Mouse (Mus musculus) heart, embryonic 16.5 days (tissue): ENCODE results near the gene Gm47189. TPM values are rescaled to one million over a fixed set of nuclear protein-coding genes. Genes with fewer than 3 reads are reported as not detected.
"Not testable (repeated sequence)": the region's sequence is repeated elsewhere in the genome, so short reads cannot be mapped to it uniquely, and the experiment has no call there.

ENCODE experiments used
- ATAC-seq: fragments of 200-750 bp; cut with Nextera tagmentation; replicated peaks from 2 replicates; pipeline ENCODE4 v1.8.0; 2017; ENCODE audit warnings: moderate number of reproducible peaks; ENCODE audit not compliant: insufficient read depth, low FRiP score; ENCODE audit errors: extremely low read depth
- H3K27ac ChIP-seq: fragments of 300-500 bp; sonication (generic); 2 replicates; pipeline ENCODE4 v1.5.1; 2014; ENCODE audit warnings: mild to moderate bottlenecking, low read length, control low read depth, moderate library complexity
- H3K27me3 ChIP-seq: fragments of 300-500 bp; sonication (generic); 2 replicates; pipeline ENCODE4 v1.6.1; 2014; ENCODE audit warnings: low read length, mixed read lengths; ENCODE audit not compliant: control insufficient read depth, insufficient read depth
- H3K36me3 ChIP-seq: fragments of 300-500 bp; sonication (generic); 2 replicates; pipeline ENCODE4 v1.6.1; 2014; ENCODE audit not compliant: control insufficient read depth, insufficient read depth
- H3K4me1 ChIP-seq: fragments of 300-500 bp; sonication (generic); 2 replicates; pipeline ENCODE4 v1.6.1; 2014; ENCODE audit warnings: low read length, mixed read lengths; ENCODE audit not compliant: control insufficient read depth, insufficient read depth
- H3K4me2 ChIP-seq: fragments of 300-500 bp; sonication (generic); 2 replicates; pipeline ENCODE4 v1.6.1; 2014; ENCODE audit warnings: low read depth, mild to moderate bottlenecking, control low read depth, low read length
- H3K4me3 ChIP-seq: fragments of 300-500 bp; sonication (generic); 2 replicates; pipeline ENCODE4 v1.5.1; 2014; ENCODE audit warnings: mild to moderate bottlenecking, control low read depth, low read length
- H3K9ac ChIP-seq: fragments of 300-500 bp; sonication (generic); 2 replicates; pipeline ENCODE4 v1.6.1; 2014; ENCODE audit warnings: low read length, control low read depth
- H3K9me3 ChIP-seq: fragments of 300-500 bp; sonication (generic); replicated peaks from 2 replicates; pipeline ENCODE4 v1.6.1; 2016; ENCODE audit warnings: low read length; ENCODE audit not compliant: control insufficient read depth
- WGBS: fragments of 180-500 bp; shearing (Covaris S2); extraction: QIAGEN DNeasy Blood & Tissue Kit; methylation state at CpG from one replicate; pipeline ENCODE4 v1.1.7; 2014; 5-methylcytosine and 5-hydroxymethylcytosine counted together
- polyA plus RNA-seq: library from polyadenylated mRNA; unstranded; fragments of >200 nt; fragmentation: Nextera tagmentation; extraction: Ambion mirVana; gene quantifications from 2 replicates; pipeline ENCODE4 v1.2.1, GENCODE M21; 2015

The Gm47189 gene
- not detected in 2 replicates for polyA plus RNA-seq

GRCm38 (mm10) chr14:41772341-41772740 lies at the start of gene Gm47189:
TSS of gene Gm47189 (minus strand) at chr14:41772441.
- H3K4me3 ChIP-seq, H3K36me3 ChIP-seq, H3K4me2 ChIP-seq, H3K9me3 ChIP-seq, ATAC-seq, H3K27me3 ChIP-seq, H3K9ac ChIP-seq, H3K4me1 ChIP-seq, H3K27ac ChIP-seq: not testable (repeated sequence)

GRCm38 (mm10) chr14:41755931-41756330 lies 16.3 kb downstream of the Gm47189 start:
- 78% methylated on average over 2 of the region's 3 CpGs for WGBS
- H3K4me1 ChIP-seq, H3K9ac ChIP-seq, H3K36me3 ChIP-seq, H3K4me2 ChIP-seq, H3K27me3 ChIP-seq, H3K4me3 ChIP-seq, H3K27ac ChIP-seq, H3K9me3 ChIP-seq, ATAC-seq: not testable (repeated sequence)

DNA sequence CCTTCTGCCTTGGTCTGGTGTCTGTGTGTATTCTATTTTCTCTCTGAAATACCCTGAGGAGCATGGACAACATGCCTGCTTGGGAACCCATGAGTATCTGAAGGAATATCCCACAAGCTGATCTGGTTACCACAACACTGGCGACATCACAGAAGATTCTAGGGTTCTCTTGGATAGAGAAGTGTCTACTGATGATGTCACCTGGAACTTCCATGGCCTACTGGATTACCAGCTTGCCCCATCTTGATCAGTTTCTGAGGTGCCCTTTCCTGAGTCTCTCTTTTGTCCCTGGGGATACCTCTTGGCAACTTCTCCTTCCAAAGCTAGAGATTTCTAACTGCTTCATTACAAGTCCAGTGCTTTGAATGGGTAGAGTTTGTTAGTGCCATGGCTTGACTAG lies 21.7 kb downstream of the Gm47189 start, which contains the start of gene Gm7929:
Gene Gm7929 (minus strand): TSS at position 101 of the 400 bp plus-strand sequence.
- not testable (repeated sequence) for ATAC-seq, H3K27ac ChIP-seq, H3K4me2 ChIP-seq, H3K4me1 ChIP-seq, H3K36me3 ChIP-seq, H3K9me3 ChIP-seq, H3K4me3 ChIP-seq, H3K27me3 ChIP-seq, H3K9ac ChIP-seq
- WGBS = no CpG with 5 or more reads among the region's 1 CpGs

DNA sequence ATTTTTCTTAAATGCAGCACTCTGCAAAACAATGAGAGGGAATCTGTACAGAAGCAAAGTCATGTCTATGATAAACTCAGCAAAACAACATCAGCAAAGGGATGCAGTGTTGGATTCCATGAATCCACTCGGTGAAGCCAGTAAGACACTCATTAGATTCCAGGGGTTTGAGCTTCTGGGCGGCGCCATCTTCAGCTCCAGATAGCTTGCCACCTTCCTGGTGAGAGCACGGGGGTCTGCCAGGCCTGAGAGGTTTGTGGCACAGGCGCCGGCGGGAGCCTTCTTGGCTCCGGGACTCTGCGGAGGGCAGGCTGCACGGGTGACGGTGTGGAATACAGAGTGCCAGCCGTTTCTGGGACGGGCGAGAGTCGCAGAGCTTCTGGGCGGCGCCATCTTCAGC lies 48.8 kb downstream of the Gm47189 start:
- H3K9ac ChIP-seq, H3K9me3 ChIP-seq, H3K27me3 ChIP-seq, H3K4me2 ChIP-seq, H3K36me3 ChIP-seq, H3K4me1 ChIP-seq, H3K27ac ChIP-seq, H3K4me3 ChIP-seq, ATAC-seq: not testable (repeated sequence)
- WGBS = 59% methylated on average over 15 of the region's 17 CpGs

DNA sequence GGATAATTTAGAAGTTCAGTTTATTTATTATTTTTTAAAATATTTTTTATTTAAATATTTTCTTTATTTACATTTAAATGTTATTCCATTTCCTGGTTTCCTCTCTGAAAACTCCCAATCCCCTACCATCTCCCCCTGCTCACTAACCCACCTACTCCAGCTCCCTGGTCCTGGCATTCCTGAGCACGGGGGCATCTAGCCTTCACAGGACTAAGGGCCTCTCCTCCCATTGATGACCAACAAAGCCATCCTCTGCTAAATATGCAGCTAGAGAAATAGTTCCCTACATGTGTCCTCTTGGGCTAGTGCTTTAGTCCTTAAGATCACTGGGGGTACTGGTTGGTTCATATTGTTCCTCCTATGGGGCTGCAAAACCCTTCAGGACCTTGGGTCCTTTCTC lies 55.1 kb downstream of the Gm47189 start:
- H3K4me3 ChIP-seq, H3K4me2 ChIP-seq, H3K9ac ChIP-seq, H3K27me3 ChIP-seq, H3K27ac ChIP-seq, H3K36me3 ChIP-seq, ATAC-seq, H3K9me3 ChIP-seq, H3K4me1 ChIP-seq: not testable (repeated sequence)
- WGBS = 79% methylated on average over 1 of the region's 1 CpGs

Other genes with a start within 250 kb of the Gm47189 start
- not detected in 2 replicates for gene Gm7970, start 216.9 kb downstream of the Gm47189 start, polyA plus RNA-seq
- gene 1700049E17Rik2, start 199.2 kb downstream of the Gm47189 start, polyA plus RNA-seq = not detected in 2 replicates
- gene Gm3072, start 147.8 kb downstream of the Gm47189 start, polyA plus RNA-seq = not detected in 2 replicates
- gene Gm3676, start 126.0 kb downstream of the Gm47189 start, polyA plus RNA-seq = not detected in 2 replicates
- not detected in 2 replicates for gene Gm8068, start 70.6 kb downstream of the Gm47189 start, polyA plus RNA-seq
- gene Gm7929, start 21.8 kb downstream of the Gm47189 start, polyA plus RNA-seq = not detected in 2 replicates
- gene Gm7980, start 134.8 kb upstream of the Gm47189 start, polyA plus RNA-seq = not detected in 2 replicates
- not detected in 2 replicates for gene 1700049E17Rik1, start 152.5 kb upstream of the Gm47189 start, polyA plus RNA-seq
- gene 1700024B05Rik, start 171.6 kb upstream of the Gm47189 start, polyA plus RNA-seq = not detected in 2 replicates
- not detected in 2 replicates for gene Gm6401, start 195.5 kb upstream of the Gm47189 start, polyA plus RNA-seq
- not detected in 2 replicates for gene Gm3543, start 210.9 kb upstream of the Gm47189 start, polyA plus RNA-seq